Mouse (Mus musculus) gastrocnemius, postnatal 36 days (tissue): ENCODE measurements at regions not wholly inside any gene's neighbourhood (a gene's known extent, or its start where the extent isn't known, plus 50 kb on each side); places are given as distances from the start of the nearest gene placed in this dataset.

Experiments used
- DNase-seq, 2 experiments: peaks; one replicate each; pipeline ENCODE4 v3.0.0; 2022
- intact Hi-C: fragments of 180-260 bp; cut with DNase I; formaldehyde crosslinking; loops from one replicate; pipeline ENCODE4 v1.15.1; 2025

- intact Hi-C loops = no loop called here
- DNase-seq = no peak
Measured at GRCm38 (mm10) chr7:135767493-135767892, 51.3 kb upstream of the Mki67 start.

- DNase-seq = no peak
- intact Hi-C loops = no loop called here
Measured at GRCm38 (mm10) chr7:135768064-135768463, 51.9 kb upstream of the Mki67 start.

GRCm38 (mm10) chr7:135768592-135768991 is 52.4 kb upstream of the Mki67 start:
- intact Hi-C loops = no loop called here
- peak; percentile 78 to 87 for DNase-seq

- no peak for DNase-seq
- intact Hi-C loops = no loop called here
Measured at GRCm38 (mm10) chr7:135769082-135769673, 53.0 kb upstream of the Mki67 start.

GRCm38 (mm10) chr7:135770051-135770450 is 53.9 kb upstream of the Mki67 start:
- intact Hi-C loops = no loop called here
- no peak for DNase-seq

GRCm38 (mm10) chr7:135775832-135776433 is 59.8 kb upstream of the Mki67 start:
- no peak for DNase-seq
- intact Hi-C loops = no loop called here

- DNase-seq = no peak
- intact Hi-C loops = no loop called here
Measured at GRCm38 (mm10) chr7:135790167-135790566, 74.0 kb upstream of the Mki67 start.

- intact Hi-C loops = no loop called here
- DNase-seq = peak; percentile 52 to 66
Measured at GRCm38 (mm10) chr7:135790978-135791377, 74.8 kb upstream of the Mki67 start.

GRCm38 (mm10) chr7:135791953-135792690 is 76.0 kb upstream of the Mki67 start:
- intact Hi-C loops = no loop called here

GRCm38 (mm10) chr7:135792918-135793317 is 76.8 kb upstream of the Mki67 start:
- intact Hi-C loops = no loop called here
- DNase-seq = no peak

More at GRCm38 (mm10) chr7:135791953-135792690, 76.0 kb upstream of the Mki67 start:
- DNase-seq = no peak

GRCm38 (mm10) chr7:135794238-135794637 is 78.1 kb upstream of the Mki67 start:
- intact Hi-C loops = no loop called here
- no peak for DNase-seq

GRCm38 (mm10) chr7:135794679-135795078 is 78.5 kb upstream of the Mki67 start:
- intact Hi-C loops = no loop called here
- no peak for DNase-seq

- intact Hi-C loops = no loop called here
Measured at GRCm38 (mm10) chr7:135798441-135798840, 82.3 kb upstream of the Mki67 start.

GRCm38 (mm10) chr7:135802598-135803121 is 86.5 kb upstream of the Mki67 start:
- no peak for DNase-seq
- intact Hi-C loops = no loop called here

More at GRCm38 (mm10) chr7:135798441-135798840, 82.3 kb upstream of the Mki67 start:
- DNase-seq = no peak

- intact Hi-C loops = no loop called here
- DNase-seq = no peak
Measured at GRCm38 (mm10) chr7:135804730-135805129, 88.6 kb upstream of the Mki67 start.

GRCm38 (mm10) chr7:135806139-135806538 is 90.0 kb upstream of the Mki67 start:
- intact Hi-C loops = no loop called here

GRCm38 (mm10) chr7:135806673-135807072 is 90.5 kb upstream of the Mki67 start:
- DNase-seq = no peak
- intact Hi-C loops = no loop called here

More at GRCm38 (mm10) chr7:135806139-135806538, 90.0 kb upstream of the Mki67 start:
- no peak for DNase-seq

GRCm38 (mm10) chr7:135809167-135809566 is 93.0 kb upstream of the Mki67 start:
- DNase-seq = no peak
- intact Hi-C loops = no loop called here

- DNase-seq = no peak
- intact Hi-C loops = no loop called here
Measured at GRCm38 (mm10) chr7:135809751-135810379, 93.7 kb upstream of the Mki67 start.

GRCm38 (mm10) chr7:135810971-135811370 is 94.8 kb upstream of the Mki67 start:
- intact Hi-C loops = no loop called here
- DNase-seq = no peak

GRCm38 (mm10) chr7:135813616-135814015 is 97.5 kb upstream of the Mki67 start:
- DNase-seq = no peak
- intact Hi-C loops = no loop called here
